Comparison of ENCODE assay signal across 22 mouse cellular contexts in the genomic region with DNA sequence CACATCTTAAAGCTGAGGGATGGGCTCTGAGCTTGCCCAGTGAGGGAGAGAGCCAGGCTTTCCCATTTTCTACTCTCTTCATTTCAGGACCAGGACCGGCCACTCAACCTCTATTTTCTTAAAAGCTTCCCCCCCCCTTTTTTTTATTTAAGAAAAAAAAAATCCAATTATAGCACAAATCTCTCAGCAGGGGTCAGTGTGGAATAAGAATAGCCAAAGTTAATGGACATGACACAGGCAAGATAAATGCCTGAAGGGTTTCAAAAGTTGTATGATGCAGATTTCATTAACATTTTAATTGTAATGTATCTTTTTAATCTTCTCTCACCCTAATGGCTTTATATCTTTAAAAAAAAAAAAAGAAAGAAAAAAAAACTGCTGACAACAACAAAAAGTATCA. TPM values are rescaled to one million over a fixed set of nuclear protein-coding genes. Genes with fewer than 3 reads are reported as not detected.
DNase-seq lines count a peak whose midpoint lies in the region; ATAC-seq and TF ChIP-seq lines count a peak whose summit lies in the region.
"Had no signal": no experiment of that assay in that cellular context is flagged by ENCODE, and none has a peak within 500 bp of the region (broad histone marks: within the 10 kb centered on the region; RNA-seq: fewer than 3 reads in every experiment).

No protein-coding gene starts in this region.

- H3K4me2 ChIP-seq in hindbrain, postnatal 0 days (ENCODE audit: low read depth, low read length): no peak overlapping the region
- no peak overlapping the region for H3K4me2 ChIP-seq in hindbrain, embryonic 11.5 days (replicated peaks; ENCODE audit: low read depth, low read length)
- H3K4me2 ChIP-seq in lung, embryonic 14.5 days: no peak overlapping the region
- H3K4me2 ChIP-seq: embryonic facial prominence, embryonic 13.5 days; forebrain, embryonic 13.5 days; liver, embryonic 13.5 days; lung, embryonic 15.5 days; midbrain, embryonic 11.5 days had no signal

- no peaks in the 10 kb centered on the region for H3K36me3 ChIP-seq in hindbrain, postnatal 0 days (ENCODE audit: insufficient read depth, low read length)
- no peaks in the 10 kb centered on the region for H3K36me3 ChIP-seq in hindbrain, embryonic 11.5 days (ENCODE audit: control insufficient read depth, insufficient read depth, low read length)
- no peaks in the 10 kb centered on the region for H3K36me3 ChIP-seq in lung, embryonic 14.5 days (ENCODE audit: insufficient read depth)
- H3K36me3 ChIP-seq in ES-E14 (ENCODE audit: control insufficient read depth, insufficient read depth, low read length, poor library complexity, severe bottlenecking): no peaks in the 10 kb centered on the region
- H3K36me3 ChIP-seq: embryonic facial prominence, embryonic 13.5 days; heart, embryonic 13.5 days; liver, embryonic 13.5 days; lung, embryonic 15.5 days had no signal

- H3K27me3 ChIP-seq in hindbrain, postnatal 0 days (ENCODE audit: insufficient read depth, low read length): no peaks in the 10 kb centered on the region; the same call in 1 of the 2 replicates
- H3K27me3 ChIP-seq in hindbrain, embryonic 11.5 days (ENCODE audit: control insufficient read depth, insufficient read depth, low read length): peaks cover 27% of the 10 kb centered on the region
- peaks cover 20% of the 10 kb centered on the region for H3K27me3 ChIP-seq in lung, embryonic 14.5 days (ENCODE audit: insufficient read depth, low read length)

- DNase-seq in hindbrain, postnatal 0 days (ENCODE audit: low spot score): peak; percentile 46
- no peak for DNase-seq in hindbrain, embryonic 11.5 days (ENCODE audit: low spot score)
- peak; percentile 22 for DNase-seq in lung, embryonic 14.5 days
- no peak for DNase-seq in lung, postnatal 14 days
- DNase-seq in ES-E14 (ENCODE audit: low read depth, low spot score) (no peak), adipocyte (ENCODE audit: low spot score) (peak; percentile 53)
- DNase-seq: adrenal gland, postnatal 14 days; cerebellum, adult 8-10 months; cerebellum, postnatal 36 days; embryo, embryonic 11 days; heart, postnatal 4 days; kidney, adult 18-20 months; kidney, postnatal 14 days; layer of hippocampus, postnatal 36 days; liver, embryonic 13.5 days had no signal

- no peak overlapping the region for H3K4me3 ChIP-seq in hindbrain, postnatal 0 days (ENCODE audit: low read length)
- H3K4me3 ChIP-seq in hindbrain, embryonic 11.5 days (ENCODE audit: low read depth, low read length): no peak overlapping the region
- no peak overlapping the region for H3K4me3 ChIP-seq in lung, embryonic 14.5 days (ENCODE audit: low read depth, low read length)
- H3K4me3 ChIP-seq in ES-E14 (ENCODE audit: insufficient read depth in 1 of 2, low read depth in 1 of 2, low read length in 2 of 2, poor library complexity in 1 of 2, severe bottlenecking in 1 of 2): no peak overlapping the region
- H3K4me3 ChIP-seq: embryonic facial prominence, embryonic 13.5 days; erythroblast, embryonic 14.5 days; forebrain, embryonic 13.5 days; heart, embryonic 13.5 days; liver, embryonic 13.5 days; lung, embryonic 15.5 days had no signal

- no peak overlapping the region for H3K9ac ChIP-seq in hindbrain, postnatal 0 days (replicated peaks; ENCODE audit: low read length)
- no peak overlapping the region for H3K9ac ChIP-seq in hindbrain, embryonic 11.5 days (ENCODE audit: low read depth, low read length)
- H3K9ac ChIP-seq in lung, embryonic 14.5 days: no peak overlapping the region
- no peak overlapping the region for H3K9ac ChIP-seq in ES-E14 (ENCODE audit: insufficient read depth, low read depth, low read length, poor library complexity, severe bottlenecking)
- H3K9ac ChIP-seq: embryonic facial prominence, embryonic 13.5 days; forebrain, embryonic 13.5 days; liver, embryonic 13.5 days; lung, embryonic 15.5 days had no signal

- no peaks in the 10 kb centered on the region for H3K9me3 ChIP-seq in hindbrain, postnatal 0 days (ENCODE audit: low read length)
- H3K9me3 ChIP-seq in hindbrain, embryonic 11.5 days (ENCODE audit: control insufficient read depth, low read length): no peaks in the 10 kb centered on the region
- H3K9me3 ChIP-seq in lung, embryonic 14.5 days (ENCODE audit: low read depth, low read length): no peaks in the 10 kb centered on the region
- H3K9me3 ChIP-seq in ES-E14 (ENCODE audit: control insufficient read depth, insufficient read depth, low read depth, low read length): no peaks in the 10 kb centered on the region
- H3K9me3 ChIP-seq: embryonic facial prominence, embryonic 13.5 days; forebrain, embryonic 13.5 days; heart, embryonic 13.5 days; liver, embryonic 13.5 days; lung, embryonic 15.5 days had no signal

- 49% methylated on average over 1 of the region's 1 CpGs for WGBS in hindbrain, postnatal 0 days
- 54% methylated on average over 1 of the region's 1 CpGs for WGBS in hindbrain, embryonic 11.5 days
- 57% methylated on average over 1 of the region's 1 CpGs for WGBS in lung, embryonic 14.5 days

- in situ Hi-C loops in ES-E14 (cut with MboI; ENCODE audit: low sequenced_read_pairs in 2 of 2, unreplicated experiment in 2 of 2): no loop called here

- H3K4me1 ChIP-seq in hindbrain, postnatal 0 days (ENCODE audit: insufficient read depth, low read length): peaks cover 5% of the 10 kb centered on the region; the same call in 1 of the 2 replicates
- peaks cover 4% of the 10 kb centered on the region; the same call in 1 of the 2 replicates for H3K4me1 ChIP-seq in hindbrain, embryonic 11.5 days (replicated peaks; ENCODE audit: control insufficient read depth, insufficient read depth, low read length)
- peaks cover 7% of the 10 kb centered on the region; the same call in 1 of the 2 replicates for H3K4me1 ChIP-seq in lung, embryonic 14.5 days (ENCODE audit: insufficient read depth)
- H3K4me1 ChIP-seq in ES-E14 (ENCODE audit: control insufficient read depth in 2 of 2, insufficient read depth in 2 of 2, low read length in 2 of 2, poor library complexity in 1 of 2): peaks cover 7 to 14% of the 10 kb centered on the region in 2 experiments; a peak in 2 of 4 replicates

- ATAC-seq in hindbrain, postnatal 0 days: no peak
- no peak for ATAC-seq in hindbrain, embryonic 11.5 days (ENCODE audit: low FRiP score)
- no peak for ATAC-seq in lung, embryonic 14.5 days (ENCODE audit: insufficient read depth)
- no peak for ATAC-seq in granulocyte monocyte progenitor cell, adult 5-6 weeks (replicated peaks; ENCODE audit: poor library complexity, severe bottlenecking)
- ATAC-seq: forebrain, embryonic 13.5 days had no signal

- no peak overlapping the region for H3K27ac ChIP-seq in hindbrain, postnatal 0 days
- H3K27ac ChIP-seq in hindbrain, embryonic 11.5 days (ENCODE audit: low read depth, low read length): no peak overlapping the region
- H3K27ac ChIP-seq in lung, embryonic 14.5 days (ENCODE audit: low read depth): no peak overlapping the region
- no peak overlapping the region for H3K27ac ChIP-seq in ES-E14 (ENCODE audit: insufficient read depth, low read depth, low read length, poor library complexity, severe bottlenecking)
- H3K27ac ChIP-seq: embryonic facial prominence, embryonic 13.5 days; forebrain, embryonic 13.5 days; liver, embryonic 13.5 days had no signal

- TF ChIP-seq CTCF in hindbrain, postnatal 0 days (IDR thresholded peaks at IDR 0.05; ENCODE audit: low read depth): no peak
- no peak for TF ChIP-seq CTCF in lung, embryonic 14.5 days (IDR thresholded peaks at IDR 0.05; ENCODE audit: low read depth)

TF ChIP-seq in ES-E14, 5 proteins besides CTCF, POLR2A, EP300 and RAD21:
- TF ChIP-seq CHD2 (IDR thresholded peaks at IDR 0.05; ENCODE audit: low read depth, low read length) (no peak), MAFK (IDR thresholded peaks at IDR 0.05; ENCODE audit: insufficient read depth, low read depth, low read length) (peak; percentile 57; the same call in 1 of the 2 replicates), HCFC1 (IDR thresholded peaks at IDR 0.05; ENCODE audit: borderline replicate concordance, insufficient read depth, low read length) (no peak), ZC3H11A (IDR thresholded peaks at IDR 0.05; ENCODE audit: borderline replicate concordance, low read depth, low read length) (no peak)

RNA-seq across cellular contexts. Expression of a gene that starts 5.4 kb away (rescaled TPM):
- total RNA-seq in hindbrain, postnatal 0 days (2014; rRNA removed): 50.1 and 61.4 TPM in 2 replicates
- 28.7 and 29.9 TPM in 2 replicates for polyA plus RNA-seq in hindbrain, postnatal 0 days (2015; fragmentation: Nextera tagmentation; extraction: Ambion mirVana)
- polyA plus RNA-seq in hindbrain, embryonic 11.5 days (2014; fragmentation: Nextera tagmentation; extraction: Ambion mirVana): 5.7 and 7.2 TPM in 2 replicates
- polyA plus RNA-seq in lung, embryonic 14.5 days (2014; fragmentation: Nextera tagmentation; extraction: Ambion mirVana): 8.6 and 9.4 TPM in 2 replicates
- total RNA-seq in ES-E14 (2012; rRNA removed): 4.8 and 6.0 TPM in 2 replicates
- total RNA-seq in granulocyte monocyte progenitor cell, adult 5-6 weeks (2014; fragmentation: Nextera tagmentation): 0.30 and 0.62 TPM in 2 replicates
- total RNA-seq in granulocyte monocyte progenitor cell, adult 5-6 weeks (2017): 0.57 and 0.65 TPM in 2 replicates

Comparison
In these comparisons a context has a peak if more than half of its experiments do, and no peak if none do; other contexts are left out.
1. DNase-seq: peak in hindbrain, postnatal 0 days (single experiment), lung, embryonic 14.5 days (single experiment) and adipocyte (single experiment); none in hindbrain, embryonic 11.5 days (single experiment), lung, postnatal 14 days (single experiment) and ES-E14 (single experiment).